Mouse (Mus musculus) monocyte, adult 2 months (primary cell): ENCODE measurements around the gene Enho.
"Not testable (repeated sequence)": the region's sequence is repeated elsewhere in the genome, so short reads cannot be mapped to it uniquely, and the experiment has no call there.

ENCODE experiments used
- DNase-seq, 2 experiments: peaks; one replicate each; pipeline ENCODE4 v3.0.0; 2022; ENCODE audit warnings: low spot score in 2 of 2, low read depth in 1 of 2

Enho gene

GRCm38 (mm10) chr4:41639913-41640507 is at the start of gene Enho:
TSS of gene Enho (minus strand) at chr4:41640324.
- DNase-seq = peak; percentile 76 to 89

- DNase-seq = not testable (repeated sequence)
These were observed 48.4 kb upstream of the Enho start for GRCm38 (mm10) chr4:41688562-41688961.

- not testable (repeated sequence) for DNase-seq
These were observed 45.9 kb upstream of the Enho start for GRCm38 (mm10) chr4:41685882-41686492.

GRCm38 (mm10) chr4:41684931-41685453 is 44.9 kb upstream of the Enho start:
- DNase-seq = not testable (repeated sequence)

- DNase-seq = not testable (repeated sequence)
These were observed 44.2 kb upstream of the Enho start for GRCm38 (mm10) chr4:41684131-41684930.

GRCm38 (mm10) chr4:41683303-41683702 is 43.2 kb upstream of the Enho start:
- DNase-seq = not testable (repeated sequence)

- no peak for DNase-seq
These were observed 42.7 kb upstream of the Enho start for GRCm38 (mm10) chr4:41682789-41683188.

- DNase-seq = no peak
These were observed 41.8 kb upstream of the Enho start for GRCm38 (mm10) chr4:41681947-41682346.

- DNase-seq = no peak
These were observed 41.1 kb upstream of the Enho start for GRCm38 (mm10) chr4:41681176-41681575.

GRCm38 (mm10) chr4:41679291-41679690 is 39.2 kb upstream of the Enho start:
- no peak for DNase-seq

GRCm38 (mm10) chr4:41678863-41679262 is 38.7 kb upstream of the Enho start:
- no peak for DNase-seq

GRCm38 (mm10) chr4:41677006-41677629 is 37.0 kb upstream of the Enho start:
- no peak for DNase-seq

GRCm38 (mm10) chr4:41676248-41677005 is 36.3 kb upstream of the Enho start:
- no peak for DNase-seq

GRCm38 (mm10) chr4:41673186-41673585 is 33.1 kb upstream of the Enho start:
- DNase-seq = no peak

- DNase-seq = no peak
These were observed 32.4 kb upstream of the Enho start for GRCm38 (mm10) chr4:41672522-41672963.

GRCm38 (mm10) chr4:41671963-41672480 is 31.9 kb upstream of the Enho start:
- DNase-seq = no peak

- DNase-seq = no peak
These were observed 31.4 kb upstream of the Enho start for GRCm38 (mm10) chr4:41671500-41671899.

GRCm38 (mm10) chr4:41670836-41671235 is 30.7 kb upstream of the Enho start:
- DNase-seq = no peak

- DNase-seq = no peak
These were observed 26.5 kb upstream of the Enho start for GRCm38 (mm10) chr4:41666646-41667045.

- DNase-seq = no peak
These were observed 25.0 kb upstream of the Enho start for GRCm38 (mm10) chr4:41665009-41665675.
